Mouse (Mus musculus) bone marrow, adult 2 months (tissue): ENCODE data around the gene Serinc2. TPM values are rescaled to one million over a fixed set of nuclear protein-coding genes. Genes with fewer than 3 reads are reported as not detected.

Experiments used
- H3K27ac ChIP-seq: fragments of 200-500 bp; 2 replicates; pipeline ENCODE4 v1.5.1; 2012; ENCODE audit warnings: low read depth, mild to moderate bottlenecking, control low read depth, inconsistent platforms, low read length; ENCODE audit not compliant: control insufficient read depth, poor library complexity, insufficient read depth
- H3K4me1 ChIP-seq: fragments of 200-500 bp; 2 replicates; pipeline ENCODE4 v1.6.1; 2011; ENCODE audit warnings: low read length; ENCODE audit not compliant: control insufficient read depth, insufficient read depth
- H3K4me3 ChIP-seq: fragments of 200-500 bp; replicated peaks from 2 replicates; pipeline ENCODE3; 2011; ENCODE audit warnings: mild to moderate bottlenecking, low read depth, low read length, control low read depth; ENCODE audit not compliant: control insufficient read depth
- CTCF ChIP-seq: fragments of 200-500 bp; IDR thresholded peaks from 2 replicates; pipeline ENCODE4 v1.5.1; 2011; ENCODE audit warnings: low read length, control low read depth; ENCODE audit not compliant: control insufficient read depth, insufficient read depth
- POLR2A ChIP-seq: fragments of 200-500 bp; IDR thresholded peaks from 2 replicates; pipeline ENCODE4 v1.6.1; 2011; ENCODE audit warnings: low read depth, mild to moderate bottlenecking, control low read depth, low read length, borderline replicate concordance; ENCODE audit not compliant: control insufficient read depth
- WGBS: fragments of 180-500 bp; shearing (Covaris S2); methylation state at CpG from one replicate; pipeline ENCODE4 v1.1.7; 2018; 5-methylcytosine and 5-hydroxymethylcytosine counted together
- polyA plus RNA-seq: library from polyadenylated mRNA; stranded (reverse); fragments of >200 nt; gene quantifications from 2 replicates; pipeline ENCODE4 v1.2.4, GENCODE M21; 2011; ENCODE audit warnings: low replicate concordance; ENCODE audit not compliant: missing spikeins, insufficient read depth, insufficient read length

Gene Serinc2
- polyA plus RNA-seq, 1 experiment, result not detected

- TF ChIP-seq CTCF, result no peak
- no peak for TF ChIP-seq POLR2A
- no peaks in the 10 kb centered on the region for H3K4me1 ChIP-seq
- H3K27ac ChIP-seq, result no peak overlapping the region
- no peak overlapping the region for H3K4me3 ChIP-seq
- 42% methylated on average over 3 of the region's 3 CpGs for WGBS
These were observed 25.7 kb upstream of the Serinc2 start for GRCm38 (mm10) chr4:130304746-130305145.

- WGBS, result 55% methylated on average over 12 of the region's 12 CpGs
- no peak overlapping the region for H3K27ac ChIP-seq
- no peak overlapping the region for H3K4me3 ChIP-seq
- no peaks in the 10 kb centered on the region for H3K4me1 ChIP-seq
- TF ChIP-seq CTCF (no peak), POLR2A (no peak)
These were observed 23.4 kb upstream of the Serinc2 start for GRCm38 (mm10) chr4:130302285-130302870.

- H3K4me1 ChIP-seq, result no peaks in the 10 kb centered on the region
- no peak overlapping the region for H3K4me3 ChIP-seq
- WGBS, result 86% methylated on average over 8 of the region's 8 CpGs
- no peak for TF ChIP-seq POLR2A
- no peak for TF ChIP-seq CTCF
- no peak overlapping the region for H3K27ac ChIP-seq
These were observed 20.6 kb upstream of the Serinc2 start for GRCm38 (mm10) chr4:130299629-130300018.

- H3K4me3 ChIP-seq, result no peak overlapping the region
- WGBS, result 76% methylated on average over 11 of the region's 11 CpGs
- no peak for TF ChIP-seq POLR2A
- no peak for TF ChIP-seq CTCF
- no peak overlapping the region for H3K27ac ChIP-seq
- H3K4me1 ChIP-seq, result no peaks in the 10 kb centered on the region
These were observed 20.0 kb upstream of the Serinc2 start for GRCm38 (mm10) chr4:130298877-130299628.

GRCm38 (mm10) chr4:130297123-130297529 is 18.1 kb upstream of the Serinc2 start:
- peak overlapping the region; percentile 7 for H3K4me3 ChIP-seq
- TF ChIP-seq POLR2A (no peak), CTCF (peak; percentile 90)
- peak overlapping the region; percentile 89 for H3K27ac ChIP-seq
- no peaks in the 10 kb centered on the region for H3K4me1 ChIP-seq
- 23% methylated on average over 13 of the region's 13 CpGs for WGBS

GRCm38 (mm10) chr4:130296243-130296965 is 17.4 kb upstream of the Serinc2 start:
- peak overlapping the region; percentile 27 for H3K4me3 ChIP-seq

GRCm38 (mm10) chr4:130295047-130295745 is 16.2 kb upstream of the Serinc2 start:
- 38% methylated on average over 23 of the region's 23 CpGs for WGBS
- peak overlapping the region; percentile 74 for H3K27ac ChIP-seq
- peak overlapping the region; percentile 9 for H3K4me3 ChIP-seq
- H3K4me1 ChIP-seq, result no peaks in the 10 kb centered on the region
- TF ChIP-seq POLR2A (0 out of 2 replicates have a peak, but pooled peaks have one; percentile 13), CTCF (no peak)

More at GRCm38 (mm10) chr4:130296243-130296965, 17.4 kb upstream of the Serinc2 start:
- Histone ChIP-seq H3K27ac (peak overlapping the region; percentile 91), H3K4me1 (no peaks in the 10 kb centered on the region)
- TF ChIP-seq POLR2A (no peak), CTCF (no peak)
- WGBS, result 74% methylated on average over 13 of the region's 13 CpGs
